Comparison of ENCODE assay signal across 9 mouse cellular contexts in the genomic region with DNA sequence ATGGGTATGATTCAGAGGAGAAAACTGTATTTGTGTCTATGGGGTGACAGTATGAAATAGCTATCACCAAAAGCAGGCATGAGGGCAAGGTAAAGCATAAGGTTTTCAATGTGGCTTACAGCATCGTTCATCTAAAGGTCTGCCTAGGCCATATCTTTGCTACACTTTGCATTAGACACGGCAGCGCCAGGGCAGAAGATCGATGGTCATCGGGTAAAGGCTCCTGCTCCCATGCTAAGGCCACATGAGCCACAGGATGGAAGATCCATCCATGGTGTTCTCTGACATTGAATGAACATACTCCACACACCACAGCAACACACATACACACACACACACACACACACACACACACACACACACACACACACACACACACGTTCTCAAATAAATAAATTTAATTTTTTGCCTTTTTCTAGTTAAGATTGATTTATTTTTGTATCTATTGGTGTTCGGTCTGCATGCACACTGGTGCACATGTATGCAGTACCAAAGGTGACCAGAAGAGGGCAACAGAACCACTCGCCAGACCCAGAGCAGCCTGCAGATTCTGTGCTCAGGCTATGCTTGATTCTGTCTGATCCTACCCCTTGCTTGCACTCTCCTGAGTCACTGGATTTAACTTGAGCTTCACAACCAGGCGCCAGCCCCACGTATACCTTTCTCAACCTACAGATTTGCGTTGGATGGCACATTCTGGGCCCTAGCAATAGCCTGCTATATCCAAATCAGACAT. TPM values are rescaled to one million over a fixed set of nuclear protein-coding genes. Genes with fewer than 3 reads are reported as not detected.
DNase-seq lines count a peak whose midpoint lies in the region; ATAC-seq lines count a peak whose summit lies in the region.
"Had no signal": no experiment of that assay in that cellular context is flagged by ENCODE, and none has a peak within 500 bp of the region (broad histone marks: within the 10 kb centered on the region; RNA-seq: fewer than 3 reads in every experiment).

No protein-coding gene starts in this region.

- no peak overlapping the region for H3K9ac ChIP-seq in liver, embryonic 12.5 days
- no peak overlapping the region for H3K9ac ChIP-seq in neural tube, embryonic 14.5 days (replicated peaks; ENCODE audit: low read depth, low read length)
- H3K9ac ChIP-seq: heart, embryonic 15.5 days had no signal

- no peak overlapping the region for H3K4me3 ChIP-seq in liver, embryonic 12.5 days
- H3K4me3 ChIP-seq in neural tube, embryonic 14.5 days (ENCODE audit: low read depth, low read length) = no peak overlapping the region
- H3K4me3 ChIP-seq: heart, embryonic 15.5 days had no signal

- H3K27ac ChIP-seq in liver, embryonic 12.5 days = no peak overlapping the region
- H3K27ac ChIP-seq in neural tube, embryonic 14.5 days (ENCODE audit: low read depth, low read length) = no peak overlapping the region
- H3K27ac ChIP-seq: heart, embryonic 15.5 days had no signal

- WGBS in liver, embryonic 12.5 days (ENCODE audit: insufficient replicate concordance) = 31% methylated on average over 11 of the region's 11 CpGs
- WGBS in neural tube, embryonic 14.5 days = 40% methylated on average over 11 of the region's 11 CpGs

- no peak overlapping the region for H3K4me2 ChIP-seq in liver, embryonic 12.5 days
- no peak overlapping the region for H3K4me2 ChIP-seq in neural tube, embryonic 14.5 days (ENCODE audit: low read depth, low read length)
- H3K4me2 ChIP-seq: heart, embryonic 15.5 days had no signal

- peak; percentile 50 for DNase-seq in CD4-positive helper T cell, adult 2 months (ENCODE audit: low read depth, low spot score)
- DNase-seq in adrenal gland, postnatal 14 days = peak; percentile 67
- DNase-seq in embryo, embryonic 9.5 days (ENCODE audit: extremely low spot score) = peak; percentile 73
- peak; percentile 55 for DNase-seq in kidney, postnatal 14 days
- DNase-seq in thymus, postnatal 14 days = peak; percentile 55

- ATAC-seq in granulocyte monocyte progenitor cell, adult 5-6 weeks (replicated peaks; ENCODE audit: poor library complexity, severe bottlenecking) = peak; percentile 81
- ATAC-seq in liver, embryonic 12.5 days = peak; percentile 32; the same call in 1 of the 2 replicates
- ATAC-seq in neural tube, embryonic 14.5 days (ENCODE audit: low read depth) = peak; percentile 84

- H3K4me1 ChIP-seq in liver, embryonic 12.5 days = no peaks in the 10 kb centered on the region
- H3K4me1 ChIP-seq in neural tube, embryonic 14.5 days (ENCODE audit: control insufficient read depth, insufficient read depth, low read length) = no peaks in the 10 kb centered on the region
- H3K4me1 ChIP-seq: heart, embryonic 15.5 days had no signal

- no peaks in the 10 kb centered on the region for H3K27me3 ChIP-seq in liver, embryonic 12.5 days (replicated peaks)
- no peaks in the 10 kb centered on the region for H3K27me3 ChIP-seq in neural tube, embryonic 14.5 days (ENCODE audit: control insufficient read depth, insufficient read depth, low read length)
- H3K27me3 ChIP-seq: heart, embryonic 15.5 days had no signal

- no peaks in the 10 kb centered on the region for H3K36me3 ChIP-seq in liver, embryonic 12.5 days
- H3K36me3 ChIP-seq in neural tube, embryonic 14.5 days (ENCODE audit: control insufficient read depth, insufficient read depth, low read length) = no peaks in the 10 kb centered on the region
- H3K36me3 ChIP-seq: heart, embryonic 15.5 days had no signal

- H3K9me3 ChIP-seq in liver, embryonic 12.5 days (replicated peaks) = no peaks in the 10 kb centered on the region
- no peaks in the 10 kb centered on the region for H3K9me3 ChIP-seq in neural tube, embryonic 14.5 days (ENCODE audit: control insufficient read depth, low read length)
- H3K9me3 ChIP-seq: heart, embryonic 15.5 days had no signal

RNA-seq across cellular contexts. Expression of a gene that starts 36.3 kb away (rescaled TPM):
- 22.4 and 29.5 TPM in 2 replicates for total RNA-seq in adrenal gland, postnatal 14 days (2021)
- not detected in 2 replicates for total RNA-seq in granulocyte monocyte progenitor cell, adult 5-6 weeks (2014; fragmentation: Nextera tagmentation)
- not detected in 2 replicates for total RNA-seq in granulocyte monocyte progenitor cell, adult 5-6 weeks (2017)
- polyA plus RNA-seq in liver, embryonic 12.5 days (2016; fragmentation: Nextera tagmentation; extraction: Ambion mirVana) = 0.30 TPM in 1 of 2 replicates, not detected in the other
- polyA plus RNA-seq in neural tube, embryonic 14.5 days (2014; fragmentation: Nextera tagmentation; extraction: Ambion mirVana) = 133 and 144 TPM in 2 replicates

RNA-seq across cellular contexts. Expression of a gene that starts 55.0 kb away (rescaled TPM):
- total RNA-seq in adrenal gland, postnatal 14 days (2021) = 5.2 and 6.2 TPM in 2 replicates
- total RNA-seq in granulocyte monocyte progenitor cell, adult 5-6 weeks (2014; fragmentation: Nextera tagmentation) = not detected in 2 replicates
- total RNA-seq in granulocyte monocyte progenitor cell, adult 5-6 weeks (2017) = not detected in 2 replicates
- polyA plus RNA-seq in liver, embryonic 12.5 days (2016; fragmentation: Nextera tagmentation; extraction: Ambion mirVana) = 2.7 and 2.9 TPM in 2 replicates
- polyA plus RNA-seq in neural tube, embryonic 14.5 days (2014; fragmentation: Nextera tagmentation; extraction: Ambion mirVana) = 0.28 and 4.6 TPM in 2 replicates

Comparison
In these comparisons a context has a peak if more than half of its experiments do, and no peak if none do; other contexts are left out.
1. ATAC-seq: peak in every context shown above with its lines; median percentile 84 in neural tube, embryonic 14.5 days; 81 in granulocyte monocyte progenitor cell, adult 5-6 weeks; 32 in liver, embryonic 12.5 days.
2. RNA of a gene that starts 36.3 kb away (total RNA-seq): 22.4 to 29.5 TPM in adrenal gland, postnatal 14 days; not detected in granulocyte monocyte progenitor cell, adult 5-6 weeks; every median in the first group is over 10 times any median in the second.
3. Peak in every context shown above with its lines, with median percentiles within 50 percentile points of each other: DNase-seq.